Mouse (Mus musculus) limb, embryonic 12.5 days (tissue): ENCODE results near the gene Olfr777. TPM values are rescaled to one million over a fixed set of nuclear protein-coding genes. Genes with fewer than 3 reads are reported as not detected.
"Not testable (repeated sequence)": the region's sequence is repeated elsewhere in the genome, so short reads cannot be mapped to it uniquely, and the experiment has no call there.

Source experiments
- ATAC-seq: fragments of 200-750 bp; cut with Nextera tagmentation; 2 replicates; pipeline ENCODE4 v1.8.0; 2017; ENCODE audit warnings: low read depth, moderate TSS enrichment; ENCODE audit not compliant: insufficient number of reproducible peaks, insufficient read depth, low FRiP score, low TSS enrichment
- H3K27ac ChIP-seq: fragments of 300-500 bp; sonication (generic); 2 replicates; pipeline ENCODE4 v1.5.1; 2016; ENCODE audit warnings: mild to moderate bottlenecking, moderate library complexity
- H3K27me3 ChIP-seq: fragments of 300-500 bp; sonication (generic); 2 replicates; pipeline ENCODE4 v1.6.1; 2016; ENCODE audit warnings: mild to moderate bottlenecking, moderate library complexity
- H3K36me3 ChIP-seq: fragments of 300-500 bp; sonication (generic); 2 replicates; pipeline ENCODE4 v1.6.1; 2016; ENCODE audit warnings: mild to moderate bottlenecking, moderate library complexity
- H3K4me1 ChIP-seq: fragments of 300-500 bp; sonication (generic); replicated peaks from 2 replicates; pipeline ENCODE4 v1.6.1; 2016
- H3K4me2 ChIP-seq: fragments of 300-500 bp; sonication (generic); 2 replicates; pipeline ENCODE4 v1.6.1; 2016; ENCODE audit warnings: mild to moderate bottlenecking, moderate library complexity
- H3K4me3 ChIP-seq: fragments of 300-500 bp; sonication (generic); replicated peaks from 2 replicates; pipeline ENCODE4 v1.5.1; 2016; ENCODE audit warnings: mild to moderate bottlenecking
- H3K9ac ChIP-seq: fragments of 300-500 bp; sonication (generic); replicated peaks from 2 replicates; pipeline ENCODE4 v1.6.1; 2016; ENCODE audit warnings: mild to moderate bottlenecking, moderate library complexity
- H3K9me3 ChIP-seq: fragments of 300-500 bp; sonication (generic); 2 replicates; pipeline ENCODE4 v1.6.1; 2016; ENCODE audit warnings: mild to moderate bottlenecking, moderate library complexity
- WGBS: fragments of 180-500 bp; shearing (Covaris S2); methylation state at CpG from one replicate; pipeline ENCODE4 v1.1.7; 2016; 5-methylcytosine and 5-hydroxymethylcytosine counted together
- polyA plus RNA-seq: library from polyadenylated mRNA; unstranded; fragments of >200 nt; fragmentation: Nextera tagmentation; extraction: Ambion mirVana; gene quantifications from 2 replicates; pipeline ENCODE4 v1.2.1, GENCODE M21; 2016

Olfr777 gene
- not detected in 2 replicates for polyA plus RNA-seq

DNA sequence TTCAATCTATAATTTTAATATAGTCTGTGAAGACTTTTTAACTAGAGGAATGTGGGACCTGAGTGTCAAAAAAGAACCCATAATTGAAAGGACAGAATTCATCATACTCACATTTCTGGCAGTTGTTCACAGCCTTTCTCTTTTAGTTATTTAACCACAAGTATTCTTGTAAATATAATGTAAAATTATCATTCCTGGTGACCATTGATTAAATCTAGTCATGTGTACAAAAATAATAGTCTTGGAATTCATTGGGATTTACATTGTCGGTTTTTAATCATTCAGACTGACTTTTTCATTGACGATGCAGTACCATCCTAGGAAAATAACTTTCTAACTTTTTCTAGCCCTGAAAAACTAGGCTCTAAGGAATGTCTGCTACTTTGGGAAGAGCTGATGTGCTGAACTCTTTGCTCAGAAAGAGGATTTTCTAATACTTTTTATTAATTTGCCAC is at the start of gene Olfr777:
Olfr777 (minus strand) TSS at position 405 of the 455 bp plus-strand sequence.
- WGBS, result 92% methylated on average over 2 of the region's 2 CpGs
- H3K4me3 ChIP-seq, result no peak within 1 kb of the TSS
- H3K27ac ChIP-seq, result no peak within 1 kb of the TSS
- no peak for ATAC-seq
- no peaks in the 10 kb centered on the region for H3K27me3 ChIP-seq
- no peaks in the 10 kb centered on the region for H3K36me3 ChIP-seq
- no peaks in the 10 kb centered on the region for H3K4me1 ChIP-seq
- H3K4me2 ChIP-seq, result no peak within 1 kb of the TSS
- no peak within 1 kb of the TSS for H3K9ac ChIP-seq
- H3K9me3 ChIP-seq, result no peaks in the 10 kb centered on the region

DNA sequence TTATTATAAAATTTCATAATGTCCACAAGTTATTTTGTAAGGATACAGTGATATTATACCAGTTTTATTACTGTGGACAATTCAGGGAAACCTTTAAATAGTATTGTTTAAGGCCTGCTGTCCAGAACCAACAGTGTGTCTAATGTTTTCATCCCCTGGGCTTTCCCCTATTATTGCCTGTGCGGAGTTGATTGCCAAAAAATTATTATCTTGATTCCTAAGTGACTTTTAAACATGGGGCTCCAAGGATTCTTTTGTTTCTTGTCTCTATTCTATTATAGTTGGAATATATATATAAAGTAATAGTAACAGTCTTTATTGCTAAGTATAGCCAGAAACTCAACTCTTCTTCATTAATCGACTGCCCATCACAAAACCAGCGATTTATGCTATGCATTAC is 46.5 kb upstream of the Olfr777 start, which contains the start of gene Olfr780:
Olfr780 (plus strand) TSS at position 301 of the 400 bp plus-strand sequence.
- no peak for ATAC-seq
- Histone ChIP-seq H3K4me3 (no peak within 1 kb of the TSS), H3K36me3 (no peaks in the 10 kb centered on the region), H3K9me3 (no peaks in the 10 kb centered on the region), H3K4me2 (no peak within 1 kb of the TSS), H3K4me1 (no peaks in the 10 kb centered on the region), H3K27me3 (no peaks in the 10 kb centered on the region), H3K27ac (no peak within 1 kb of the TSS), H3K9ac (no peak within 1 kb of the TSS)
- WGBS, result 87% methylated on average over 3 of the region's 3 CpGs

DNA sequence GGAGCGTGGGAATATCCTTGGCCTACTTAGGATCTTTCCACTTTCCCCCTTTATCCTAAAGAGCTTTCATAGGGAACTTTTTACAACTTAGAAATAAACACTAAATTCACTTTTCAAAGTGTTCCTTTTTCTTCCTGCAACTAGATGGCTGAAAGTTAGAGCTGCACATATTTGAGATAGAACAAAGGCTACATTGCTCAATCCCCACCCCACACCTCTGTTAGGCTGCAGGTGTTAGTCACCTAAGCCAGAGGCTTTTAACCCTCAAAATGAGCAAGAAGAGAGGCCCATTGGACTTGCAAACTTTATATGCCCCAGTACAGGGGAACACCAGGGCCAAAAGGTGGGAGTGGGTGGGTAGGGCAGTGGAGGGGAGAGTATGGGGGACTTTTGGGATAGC is 42.2 kb upstream of the Olfr777 start:
- H3K9me3 ChIP-seq, H3K9ac ChIP-seq, H3K27ac ChIP-seq, H3K4me1 ChIP-seq, ATAC-seq, H3K4me3 ChIP-seq, H3K27me3 ChIP-seq, H3K4me2 ChIP-seq, H3K36me3 ChIP-seq: not testable (repeated sequence)
- no CpG with 5 or more reads among the region's 1 CpGs for WGBS

DNA sequence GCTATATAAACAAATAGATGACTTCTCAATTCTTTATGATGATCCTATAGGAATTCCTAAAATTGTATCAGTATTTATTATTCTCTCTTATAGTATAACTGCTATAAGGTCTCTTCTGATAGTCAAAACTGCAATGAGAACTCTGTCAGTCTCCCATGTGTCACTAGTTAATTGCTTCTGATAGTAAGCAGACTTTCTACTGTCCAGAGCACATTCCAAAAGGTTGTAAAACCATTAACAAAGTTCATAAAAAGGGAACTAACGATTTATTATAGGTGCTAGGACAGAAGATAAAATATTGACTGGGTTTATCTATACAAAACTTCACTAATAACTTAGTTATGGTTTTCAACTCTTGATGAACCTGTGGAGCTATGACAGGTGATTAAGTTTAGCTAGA is 41.7 kb upstream of the Olfr777 start:
- WGBS, result 40% methylated on average over 1 of the region's 1 CpGs
- H3K36me3 ChIP-seq, H3K9ac ChIP-seq, H3K4me3 ChIP-seq, H3K9me3 ChIP-seq, H3K4me1 ChIP-seq, ATAC-seq, H3K4me2 ChIP-seq, H3K27ac ChIP-seq, H3K27me3 ChIP-seq: not testable (repeated sequence)

DNA sequence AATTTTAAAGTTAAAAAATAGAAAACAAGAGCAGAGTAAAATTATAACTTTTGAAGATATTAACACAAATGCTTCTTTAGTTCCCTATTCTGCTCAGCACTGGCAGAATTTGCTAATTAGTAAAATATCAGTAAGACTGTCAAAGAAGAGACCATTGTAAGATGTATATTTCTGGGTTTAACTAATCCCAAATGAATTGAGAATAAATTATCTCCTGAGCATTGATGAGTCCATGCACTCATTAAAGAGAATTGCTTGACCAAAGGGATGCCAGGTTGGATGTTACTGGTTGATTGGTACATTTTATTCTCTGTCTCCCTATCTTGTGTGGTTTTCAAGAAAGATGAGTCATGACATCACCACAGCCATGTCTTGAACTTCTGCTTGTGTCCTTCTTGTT is 12.5 kb downstream of the Olfr777 start, which contains the start of gene Olfr776:
Olfr776 (plus strand) TSS at position 301 of the 400 bp plus-strand sequence.
- H3K27ac ChIP-seq, result no peak within 1 kb of the TSS
- no peak within 1 kb of the TSS for H3K9ac ChIP-seq
- no peaks in the 10 kb centered on the region for H3K9me3 ChIP-seq
- no peaks in the 10 kb centered on the region for H3K36me3 ChIP-seq
- H3K4me1 ChIP-seq, result no peaks in the 10 kb centered on the region
- no peak for ATAC-seq
- no peak within 1 kb of the TSS for H3K4me2 ChIP-seq
- no peak within 1 kb of the TSS for H3K4me3 ChIP-seq
- no peaks in the 10 kb centered on the region for H3K27me3 ChIP-seq

DNA sequence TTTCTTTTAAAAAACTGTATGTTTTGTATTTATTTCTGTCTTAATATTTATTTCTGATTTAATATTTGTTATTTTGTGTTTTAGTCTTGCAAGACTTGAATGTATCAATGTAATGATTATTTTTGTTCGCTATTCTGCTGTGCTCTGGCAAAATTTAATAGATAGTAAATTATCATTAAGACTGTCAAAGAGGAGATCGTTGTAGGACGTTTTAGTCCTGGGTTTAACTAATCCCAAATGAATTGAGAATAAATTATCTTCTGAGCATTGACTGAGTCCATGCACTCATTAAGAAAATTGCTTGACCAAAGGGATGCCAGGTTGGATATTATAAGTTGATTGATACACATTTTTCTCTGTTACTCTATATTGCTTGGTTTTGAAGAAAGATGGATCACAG is 23.2 kb downstream of the Olfr777 start, which contains the start of gene Olfr775:
Olfr775 (plus strand) TSS at position 301 of the 400 bp plus-strand sequence.
- no peaks in the 10 kb centered on the region for H3K36me3 ChIP-seq
- H3K4me3 ChIP-seq, result no peak within 1 kb of the TSS
- H3K4me2 ChIP-seq, result no peak within 1 kb of the TSS
- H3K27me3 ChIP-seq, result no peaks in the 10 kb centered on the region
- no peak within 1 kb of the TSS for H3K27ac ChIP-seq
- H3K4me1 ChIP-seq, result no peaks in the 10 kb centered on the region
- H3K9me3 ChIP-seq, result no peaks in the 10 kb centered on the region
- H3K9ac ChIP-seq, result no peak within 1 kb of the TSS
- no peak for ATAC-seq
- WGBS, result 64% methylated on average over 3 of the region's 3 CpGs

DNA sequence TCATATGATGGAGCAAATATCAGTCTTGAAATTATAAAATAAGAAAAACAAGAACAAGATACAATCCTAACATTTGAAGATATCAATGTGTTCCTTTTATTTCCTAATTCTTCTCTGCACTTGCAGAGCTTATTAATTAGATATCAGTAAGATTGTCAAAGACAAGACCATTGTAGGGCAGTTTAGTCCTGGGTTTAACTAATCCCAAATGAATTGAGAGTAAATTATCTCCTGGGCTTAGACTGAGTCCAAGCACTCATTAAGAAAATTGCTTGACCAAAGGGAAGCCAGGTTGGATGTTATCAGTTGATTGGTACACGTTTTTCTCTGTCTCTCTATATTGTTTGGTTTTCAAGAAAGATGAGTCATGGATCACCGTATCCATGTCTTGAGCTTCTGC is 35.4 kb downstream of the Olfr777 start, which contains the start of gene Olfr774:
Olfr774 (plus strand) TSS at position 301 of the 400 bp plus-strand sequence.
- no peak for ATAC-seq
- no peak within 1 kb of the TSS for H3K27ac ChIP-seq
- no peaks in the 10 kb centered on the region for H3K36me3 ChIP-seq
- no peak within 1 kb of the TSS for H3K4me3 ChIP-seq
- H3K4me1 ChIP-seq, result no peaks in the 10 kb centered on the region
- H3K9me3 ChIP-seq, result 0 out of 2 replicates have a peak, but pooled peaks cover 3% of the 10 kb centered on the region
- no peak within 1 kb of the TSS for H3K9ac ChIP-seq
- H3K27me3 ChIP-seq, result no peaks in the 10 kb centered on the region
- H3K4me2 ChIP-seq, result no peak within 1 kb of the TSS
- WGBS, result 69% methylated on average over 2 of the region's 2 CpGs

DNA sequence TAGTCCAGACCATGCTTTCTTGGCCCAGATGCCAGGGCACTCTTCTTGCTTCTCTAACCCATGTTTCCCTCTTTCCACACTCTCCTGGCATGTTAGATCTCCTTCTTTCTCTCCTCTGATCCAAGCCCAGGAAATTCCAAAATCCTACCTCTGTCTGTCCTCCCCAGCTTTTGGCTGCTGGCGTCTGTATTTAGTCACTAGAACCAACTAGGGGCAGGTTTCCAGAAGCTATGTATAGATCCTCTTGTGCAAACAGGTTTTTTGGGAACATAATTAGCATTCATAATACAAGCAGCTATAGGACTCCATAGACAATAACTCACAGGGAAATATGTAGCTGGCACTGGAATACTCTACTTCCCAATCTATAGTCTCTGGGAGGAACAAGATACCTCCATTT is 40.5 kb downstream of the Olfr777 start:
- 0 out of 2 replicates have a peak, but pooled peaks cover 3% of the 10 kb centered on the region for H3K9me3 ChIP-seq
- 82% methylated on average over 1 of the region's 1 CpGs for WGBS

More for the DNA sequence above, 40.5 kb downstream of the Olfr777 start:
- H3K4me1 ChIP-seq, result no peaks in the 10 kb centered on the region
- no peaks in the 10 kb centered on the region for H3K27me3 ChIP-seq
- H3K27ac ChIP-seq, result no peak overlapping the region
- no peak overlapping the region for H3K4me3 ChIP-seq
- no peaks in the 10 kb centered on the region for H3K36me3 ChIP-seq
- no peak overlapping the region for H3K9ac ChIP-seq
- no peak overlapping the region for H3K4me2 ChIP-seq
- no peak for ATAC-seq

Other genes with a start within 250 kb of the Olfr777 start
- gene Olfr764-ps1, start 231.6 kb downstream of the Olfr777 start, polyA plus RNA-seq, result not detected in 2 replicates
- gene Olfr765, start 221.5 kb downstream of the Olfr777 start, polyA plus RNA-seq, result not detected in 2 replicates
- gene Olfr766-ps1, start 202.5 kb downstream of the Olfr777 start, polyA plus RNA-seq, result not detected in 2 replicates
- not detected in 2 replicates for gene Olfr767, start 188.6 kb downstream of the Olfr777 start, polyA plus RNA-seq
- gene Olfr768, start 172.1 kb downstream of the Olfr777 start, polyA plus RNA-seq, result not detected in 2 replicates
- gene Olfr769, start 153.6 kb downstream of the Olfr777 start, polyA plus RNA-seq, result not detected in 2 replicates
- gene Olfr770, start 132.5 kb downstream of the Olfr777 start, polyA plus RNA-seq, result not detected in 2 replicates
- not detected in 2 replicates for gene Olfr771, start 106.7 kb downstream of the Olfr777 start, polyA plus RNA-seq
- gene Olfr772, start 93.6 kb downstream of the Olfr777 start, polyA plus RNA-seq, result not detected in 2 replicates
- gene Olfr773, start 84.1 kb downstream of the Olfr777 start, polyA plus RNA-seq, result not detected in 2 replicates
- not detected in 2 replicates for gene Olfr774, start 35.3 kb downstream of the Olfr777 start, polyA plus RNA-seq
- not detected in 2 replicates for gene Olfr775, start 23.1 kb downstream of the Olfr777 start, polyA plus RNA-seq
- not detected in 2 replicates for gene Olfr776, start 12.4 kb downstream of the Olfr777 start, polyA plus RNA-seq
- not detected in 2 replicates for gene Olfr780, start 46.6 kb upstream of the Olfr777 start, polyA plus RNA-seq
- not detected in 2 replicates for gene Olfr781, start 57.4 kb upstream of the Olfr777 start, polyA plus RNA-seq
- not detected in 2 replicates for gene Olfr782, start 77.4 kb upstream of the Olfr777 start, polyA plus RNA-seq
- gene Olfr784, start 112.6 kb upstream of the Olfr777 start, polyA plus RNA-seq, result 0.09 TPM in 2 replicates
- gene Olfr785, start 133.9 kb upstream of the Olfr777 start, polyA plus RNA-seq, result not detected in 2 replicates
- not detected in 2 replicates for gene Olfr786, start 155.8 kb upstream of the Olfr777 start, polyA plus RNA-seq
- gene Olfr787, start 190.4 kb upstream of the Olfr777 start, polyA plus RNA-seq, result not detected in 2 replicates
- gene Olfr788, start 199.5 kb upstream of the Olfr777 start, polyA plus RNA-seq, result not detected in 2 replicates
- gene Olfr789, start 213.3 kb upstream of the Olfr777 start, polyA plus RNA-seq, result not detected in 2 replicates
- not detected in 2 replicates for gene Olfr790, start 227.0 kb upstream of the Olfr777 start, polyA plus RNA-seq